Mouse (Mus musculus): ENCODE results near the gene Akap8l.

GRCm38 (mm10) chr17:32350382-32350983, at the start of gene Akap8l:
- TF ChIP-seq CTCF (IDR thresholded peaks at IDR 0.05; ENCODE audit: borderline replicate concordance, insufficient read depth, low read length) (no peak), POLR2A (IDR thresholded peaks at IDR 0.05; ENCODE audit: low read depth, low read length) (peak; percentile 97)
